Mouse (Mus musculus): ENCODE measurements around the gene Atxn2.

Atxn2 gene

GRCm38 (mm10) chr5:121856740-121857139 lies 145.6 kb downstream of the Atxn2 start:
- no peak for DNase-seq (ENCODE audit: low spot score in 2 of 2)

GRCm38 (mm10) chr5:121858427-121858826 lies 147.3 kb downstream of the Atxn2 start:
- DNase-seq (ENCODE audit: low spot score in 2 of 2) = no peak

GRCm38 (mm10) chr5:121861964-121862363 lies 150.8 kb downstream of the Atxn2 start:
- no peak for DNase-seq (ENCODE audit: low spot score in 2 of 2)

GRCm38 (mm10) chr5:121864330-121864729 lies 153.2 kb downstream of the Atxn2 start:
- no peak for DNase-seq (ENCODE audit: low spot score in 2 of 2)
